Mouse (Mus musculus) adrenal gland, adult 10 weeks (tissue): ENCODE results near the gene Rnf224. TPM values are rescaled to one million over a fixed set of nuclear protein-coding genes. Genes with fewer than 3 reads are reported as not detected.

ENCODE experiments used
- polyA plus RNA-seq: library from polyadenylated mRNA; stranded (reverse); fragments of 350-450 nt; fragmentation: Illumina TruSeq; extraction: RNeasy Lipid Tissue Mini Kit (QIAGEN cat#74804); gene quantifications from one replicate; pipeline ENCODE4 v1.2.3, GENCODE M21; 2014; ENCODE audit warnings: low read depth, low replicate concordance

Gene Rnf224
- polyA plus RNA-seq = not detected

DNA sequence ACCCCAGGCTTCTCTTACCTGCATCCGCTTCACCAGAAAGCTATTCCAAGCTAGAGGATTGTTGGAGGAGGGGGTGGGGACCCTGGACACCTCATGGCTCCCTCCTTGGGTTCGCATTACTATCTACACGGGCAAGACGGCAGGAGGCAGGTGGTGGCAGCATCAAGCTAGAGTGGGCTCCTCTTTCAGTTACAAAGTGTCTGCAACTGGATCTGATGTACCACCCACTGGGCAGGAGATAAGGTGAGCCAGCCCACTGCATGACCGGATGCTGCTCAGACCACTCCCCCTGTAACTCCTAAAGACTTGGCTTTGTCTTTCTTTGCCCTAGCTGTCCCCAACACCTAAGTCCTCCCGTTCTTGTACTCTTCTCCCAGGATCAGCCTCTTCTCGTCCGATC, at the start of gene Rnf224:
Gene Rnf224, minus strand, starts transcription at position 174 of the 400 bp plus-strand sequence.

DNA sequence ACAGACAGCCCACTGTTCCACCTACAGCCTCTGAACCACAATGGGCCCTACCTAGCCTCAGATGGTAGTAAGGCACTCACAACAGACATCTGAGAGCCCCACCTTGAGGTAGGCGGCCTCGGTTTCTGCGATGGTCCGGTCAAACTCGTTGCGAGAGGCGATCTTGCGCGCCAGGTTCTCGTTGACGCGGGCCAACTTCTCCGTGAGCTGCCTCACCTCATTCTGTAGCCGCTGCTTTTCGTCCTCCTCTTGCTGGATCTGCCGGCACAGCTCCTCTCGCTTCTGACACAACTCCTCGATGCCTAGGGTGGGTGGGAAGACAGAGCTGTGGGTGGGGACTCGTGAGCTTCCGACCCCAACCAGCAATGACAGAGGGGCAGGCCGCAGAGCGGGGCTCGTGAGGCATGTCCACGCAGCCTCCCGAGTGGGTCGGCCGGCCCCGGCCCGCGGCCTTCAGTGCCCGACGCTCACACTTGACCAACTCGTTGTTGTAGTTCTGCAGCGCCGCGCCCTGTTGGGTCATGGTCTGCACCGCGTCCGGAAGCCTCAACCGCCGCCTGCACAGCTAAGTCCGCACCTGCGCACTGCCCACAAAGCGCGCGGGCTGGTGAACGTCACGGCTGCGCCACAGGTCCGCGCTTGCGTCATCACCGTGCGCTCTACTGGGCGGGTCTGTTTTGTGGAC, 35.4 kb upstream of the Rnf224 start, which contains the start of the genes Ssna1 and Anapc2:
Gene Ssna1, minus strand, starts transcription at position 612 of the 685 bp plus-strand sequence.
Gene Anapc2, plus strand, starts transcription at position 652 of the 685 bp plus-strand sequence.

DNA sequence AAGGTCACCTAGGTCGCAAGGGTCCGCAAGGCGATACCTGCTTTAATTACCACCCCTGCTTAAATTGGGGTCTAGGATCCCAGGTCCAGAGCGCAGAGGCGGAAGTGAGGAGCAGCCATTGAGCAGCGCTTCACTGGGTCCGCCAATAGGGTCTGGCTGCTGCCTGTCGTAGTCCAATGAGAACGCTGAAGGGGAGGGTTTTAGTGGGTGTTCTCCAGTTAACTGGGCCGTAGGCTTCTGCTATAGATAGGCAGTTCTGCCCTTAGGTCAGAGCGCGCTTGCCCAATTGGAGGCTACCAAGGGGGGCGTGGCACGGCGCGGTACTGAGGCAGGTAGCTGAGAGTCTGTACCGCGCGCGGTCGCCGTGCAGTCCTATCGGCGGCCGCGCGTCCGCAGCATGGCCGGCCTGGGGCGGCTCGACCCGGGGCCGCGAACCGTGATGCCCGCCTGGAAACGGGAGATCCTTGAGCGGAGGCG, 25.7 kb upstream of the Rnf224 start, which contains the start of gene Tprn:
Gene Tprn, plus strand, starts transcription at position 328 of the 477 bp plus-strand sequence.

DNA sequence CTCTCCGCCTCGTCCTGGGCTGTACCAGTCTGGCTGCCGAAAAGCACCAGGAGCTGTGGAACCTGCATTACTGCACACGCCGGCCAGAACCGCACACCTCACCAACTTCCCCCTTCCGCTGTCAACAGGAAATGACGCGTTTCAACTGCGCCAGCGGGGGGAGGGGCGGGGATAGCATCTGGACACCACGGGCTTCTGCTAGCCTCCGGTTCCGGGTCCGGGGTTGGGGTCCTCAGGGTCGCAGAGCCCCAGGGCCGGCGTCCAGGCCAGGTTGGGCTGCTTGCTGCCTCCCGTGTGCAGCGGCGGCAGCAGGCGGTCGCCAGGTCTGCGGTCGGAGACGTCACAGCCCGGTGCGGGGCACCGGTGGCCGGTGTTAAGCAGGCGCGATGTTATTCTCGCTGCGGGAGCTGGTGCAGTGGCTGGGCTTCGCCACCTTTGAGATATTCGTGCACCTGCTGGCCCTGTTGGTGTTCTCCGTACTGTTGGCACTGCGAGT, 18.7 kb upstream of the Rnf224 start, which contains the start of gene Tmem203:
Gene Tmem203, plus strand, starts transcription at position 156 of the 496 bp plus-strand sequence.

DNA sequence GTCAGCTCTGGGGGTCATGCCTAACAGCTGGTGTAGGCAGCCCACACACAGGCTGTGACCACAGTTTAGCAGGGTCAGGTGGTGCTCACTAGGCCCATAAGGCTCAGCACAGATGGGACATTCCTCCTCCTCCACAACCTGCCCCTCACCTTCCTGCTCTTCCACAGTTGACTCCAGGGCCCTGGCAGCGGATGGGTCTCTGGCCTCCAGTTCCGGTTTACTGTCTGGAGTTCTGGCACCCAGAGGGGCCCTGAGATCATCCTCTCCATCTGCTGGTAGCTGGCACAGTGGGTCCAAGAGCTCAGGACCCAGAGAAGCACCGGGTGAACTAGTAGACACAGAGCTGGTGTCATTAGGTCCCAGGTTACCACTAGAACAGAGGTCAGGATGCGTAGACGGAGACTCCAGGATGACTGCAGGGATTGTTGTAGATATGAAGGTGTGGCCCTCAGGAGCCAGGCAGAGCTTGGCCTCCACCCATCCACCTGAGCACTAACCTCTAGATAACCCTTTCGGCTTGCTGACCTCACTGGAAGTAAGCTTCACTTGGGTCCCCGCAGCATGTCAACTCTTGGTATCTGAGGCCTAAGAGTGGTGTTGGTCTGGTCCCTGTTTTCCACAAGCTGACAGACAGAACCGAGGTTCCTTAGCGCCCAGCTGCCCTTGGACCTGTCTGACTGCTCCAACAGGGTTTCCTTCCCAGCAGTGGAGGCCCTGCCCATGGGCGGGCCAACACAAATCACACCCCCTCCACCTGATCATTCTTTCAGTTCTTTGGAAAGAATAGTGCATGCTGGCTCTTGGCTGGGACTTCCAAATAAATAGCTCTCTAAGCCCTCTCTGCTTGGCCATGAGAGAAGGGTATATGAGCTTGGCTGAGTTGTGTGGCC, 9.8 kb upstream of the Rnf224 start, which contains the start of gene AL732309.1:
Gene AL732309.1, minus strand, starts transcription at position 681 of the 890 bp plus-strand sequence.

DNA sequence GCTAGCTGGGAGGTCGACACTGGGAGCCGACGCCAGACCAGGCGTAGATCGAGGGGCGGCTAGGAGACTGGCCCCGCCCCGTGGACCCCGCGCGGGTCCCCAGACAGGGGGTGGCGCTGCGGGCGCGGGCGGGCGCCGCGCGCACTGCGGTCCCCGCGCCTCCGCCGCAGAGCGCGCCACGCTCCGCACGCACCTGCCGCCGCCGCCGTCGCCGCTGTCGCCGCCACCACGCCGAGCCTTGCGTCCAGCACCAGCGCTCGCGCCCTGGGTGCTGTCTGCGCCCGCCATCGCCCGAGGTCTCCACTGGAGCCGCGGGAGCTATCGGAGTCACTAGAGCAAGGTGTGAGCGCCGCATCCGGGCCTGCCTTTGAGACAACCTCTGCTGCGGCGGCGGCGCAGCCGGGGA, 5.5 kb upstream of the Rnf224 start, which contains the start of the genes Rnf208 and Cysrt1:
Gene Rnf208, plus strand, starts transcription at position 155 of the 406 bp plus-strand sequence.
Gene Cysrt1, minus strand, starts transcription at position 352 of the 406 bp plus-strand sequence.

DNA sequence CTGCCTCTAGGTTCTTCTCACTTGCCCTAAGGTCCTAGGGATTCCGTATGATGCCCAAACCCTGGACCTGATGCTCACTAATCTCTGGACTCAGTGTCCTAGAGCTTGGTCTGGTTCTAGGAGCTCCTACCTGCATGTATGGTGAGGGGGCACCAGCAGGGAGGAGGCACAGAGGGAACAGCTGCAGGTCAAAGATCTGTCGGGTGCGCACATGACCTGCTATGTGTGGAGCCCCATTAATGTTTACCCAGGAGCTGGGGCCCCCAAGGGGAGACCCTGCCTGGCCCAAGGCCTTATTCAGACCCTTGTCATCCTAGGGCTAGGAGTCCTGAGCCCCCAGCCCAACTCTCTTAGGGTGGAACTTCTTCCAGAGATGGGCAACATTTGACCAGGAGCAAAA, 2.5 kb downstream of the Rnf224 start, which contains the start of gene Slc34a3:
Gene Slc34a3, minus strand, starts transcription at position 315 of the 400 bp plus-strand sequence.

DNA sequence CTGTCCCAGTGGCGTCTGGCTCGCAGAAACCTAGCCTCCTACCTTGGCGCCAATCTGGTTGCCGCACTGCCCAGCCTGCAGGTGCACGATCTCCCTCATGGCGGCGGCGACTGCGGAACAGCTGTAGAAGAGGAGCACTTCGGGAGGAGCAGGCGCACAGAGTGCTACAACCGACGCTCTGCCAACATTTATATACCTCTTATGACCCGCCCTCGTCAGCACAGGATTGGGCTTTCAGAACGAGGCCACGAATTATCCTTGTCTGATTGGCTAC, 12.2 kb downstream of the Rnf224 start, which contains the start of gene Tubb4b:
Gene Tubb4b, minus strand, starts transcription at position 211 of the 274 bp plus-strand sequence.

DNA sequence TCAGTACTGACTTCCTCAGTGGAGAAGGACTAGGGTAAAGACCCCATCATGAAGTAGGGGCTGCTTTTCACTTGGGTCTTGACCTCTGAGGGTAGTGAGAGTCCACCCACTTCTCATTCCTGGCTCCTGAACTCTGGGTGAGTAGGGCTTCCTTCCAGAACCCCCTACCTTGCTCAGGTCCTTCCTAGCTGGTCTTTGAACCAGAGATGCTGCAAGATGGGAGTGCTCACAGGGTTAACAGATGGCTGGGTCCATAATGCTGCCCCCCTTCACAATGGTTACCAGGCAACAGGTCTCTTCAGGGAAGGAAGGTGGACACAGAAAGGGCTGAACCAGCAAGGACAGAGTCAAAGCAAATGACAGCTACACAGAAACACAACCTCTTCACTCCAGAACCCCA, 18.1 kb downstream of the Rnf224 start, which contains the start of gene Fam166a:
Gene Fam166a, plus strand, starts transcription at position 301 of the 400 bp plus-strand sequence.

DNA sequence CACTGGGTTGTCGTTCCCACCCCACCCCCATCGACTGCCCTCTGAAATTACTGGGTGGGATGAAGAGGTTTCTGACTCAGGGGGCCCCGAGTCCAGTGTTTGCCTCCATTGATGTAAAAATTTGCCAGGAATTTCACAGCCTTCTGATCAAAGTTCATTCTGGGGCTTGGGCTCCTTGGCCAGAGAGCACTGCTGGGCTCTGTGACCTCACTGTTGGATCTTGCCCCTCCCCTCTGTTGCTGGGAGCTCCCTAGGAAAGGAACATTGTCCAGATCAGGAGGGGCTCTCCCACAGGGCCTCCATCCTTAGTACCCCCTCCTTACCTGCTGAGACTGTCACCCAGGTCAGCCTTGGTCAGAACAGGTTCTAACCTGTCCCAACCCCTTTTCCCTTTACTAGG, 22.1 kb downstream of the Rnf224 start, which contains the start of gene Stpg3:
Gene Stpg3, minus strand, starts transcription at position 194 of the 400 bp plus-strand sequence.

DNA sequence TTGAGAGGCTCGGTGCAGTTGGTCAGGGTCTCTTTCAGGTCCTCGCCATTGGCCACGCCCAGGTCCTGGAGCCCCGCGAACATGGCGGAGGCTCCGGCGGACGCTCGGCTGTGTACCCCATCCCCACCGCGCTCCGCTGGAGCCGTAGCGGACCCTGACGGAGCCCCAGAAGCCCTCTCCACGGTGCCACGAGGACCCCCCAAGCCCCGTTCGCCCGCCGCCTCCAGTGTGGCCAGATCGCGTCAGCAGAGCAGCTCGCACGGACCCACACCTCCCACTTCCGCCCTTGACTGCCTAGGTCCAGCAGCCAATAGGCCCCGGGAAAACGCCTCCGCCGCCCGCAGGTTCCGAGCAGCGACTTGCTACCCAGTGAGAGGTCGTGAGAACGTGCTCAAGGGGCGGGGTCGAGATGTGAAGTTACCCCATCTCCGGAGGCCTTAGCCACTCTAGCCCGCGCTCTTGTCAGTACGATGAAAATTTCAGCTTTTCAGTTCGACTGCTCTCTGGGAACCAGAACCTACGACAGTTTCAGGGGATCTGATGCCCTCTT, 25.4 kb downstream of the Rnf224 start, which contains the start of gene Nelfb:
Gene Nelfb, minus strand, starts transcription at position 369 of the 550 bp plus-strand sequence.

DNA sequence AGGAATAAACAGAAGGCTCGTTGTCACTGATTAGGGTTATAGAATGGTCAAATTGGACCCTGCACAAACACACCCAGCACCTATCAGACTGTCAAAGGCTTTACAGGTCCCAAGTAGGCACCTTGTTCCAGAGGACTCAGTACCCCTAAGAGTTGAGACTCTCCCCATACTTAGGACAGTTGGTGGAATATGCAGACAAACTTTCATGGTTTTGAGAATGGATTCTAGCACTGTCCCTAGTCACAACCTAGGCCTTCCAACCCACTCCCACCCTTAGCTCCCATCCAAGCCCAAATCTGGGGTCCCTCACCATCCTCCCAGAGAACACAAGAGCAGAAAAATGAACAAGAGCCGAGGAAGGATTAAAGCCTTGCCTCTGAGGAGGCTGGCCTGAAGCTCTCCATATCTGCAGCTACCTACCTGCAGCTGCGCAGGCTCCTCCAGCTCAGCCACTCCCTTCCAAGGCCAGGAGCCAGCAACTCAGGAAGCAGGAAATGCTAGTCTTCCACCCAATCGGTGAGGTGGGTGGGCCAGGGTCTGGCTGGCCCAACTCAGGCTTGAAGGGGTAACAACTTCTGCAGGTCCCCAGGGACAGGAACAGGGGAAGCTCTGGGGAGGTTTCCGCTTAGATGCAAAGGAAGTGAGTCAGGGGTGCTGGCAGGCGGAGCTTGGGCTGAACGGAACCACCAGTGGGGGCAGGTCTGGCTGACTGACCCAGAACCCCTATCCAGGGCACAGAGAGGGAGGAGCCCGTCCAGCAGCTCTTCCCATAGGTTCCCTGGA, 40.2 kb downstream of the Rnf224 start, which contains the start of gene Tor4a:
Gene Tor4a, minus strand, starts transcription at position 715 of the 783 bp plus-strand sequence.

Other genes with a start within 250 kb of the Rnf224 start
- 4.8 TPM for gene Nsmf, start 182.4 kb downstream of the Rnf224 start, polyA plus RNA-seq
- gene Entpd8, start 156.5 kb downstream of the Rnf224 start, polyA plus RNA-seq = not detected
- gene Noxa1, start 141.6 kb downstream of the Rnf224 start, polyA plus RNA-seq = not detected
- gene Nrarp, start 56.0 kb downstream of the Rnf224 start, polyA plus RNA-seq = 3.8 TPM
- gene Tor4a, start 39.9 kb downstream of the Rnf224 start, polyA plus RNA-seq = 5.8 TPM
- gene Nelfb, start 25.3 kb downstream of the Rnf224 start, polyA plus RNA-seq = 6.9 TPM
- gene Stpg3, start 22.1 kb downstream of the Rnf224 start, polyA plus RNA-seq = not detected
- not detected for gene Fam166a, start 18.0 kb downstream of the Rnf224 start, polyA plus RNA-seq
- gene Tubb4b, start 12.1 kb downstream of the Rnf224 start, polyA plus RNA-seq = 50.4 TPM
- gene Slc34a3, start 2.4 kb downstream of the Rnf224 start, polyA plus RNA-seq = not detected
- gene Rnf208, start 5.5 kb upstream of the Rnf224 start, polyA plus RNA-seq = not detected
- gene Cysrt1, start 5.7 kb upstream of the Rnf224 start, polyA plus RNA-seq = not detected
- gene AL732309.1, start 10.1 kb upstream of the Rnf224 start, polyA plus RNA-seq = 0.93 TPM
- not detected for gene Tmem203, start 18.7 kb upstream of the Rnf224 start, polyA plus RNA-seq
- gene Tprn, start 25.8 kb upstream of the Rnf224 start, polyA plus RNA-seq = 0.52 TPM
- gene Ssna1, start 35.7 kb upstream of the Rnf224 start, polyA plus RNA-seq = 2.9 TPM
- gene Anapc2, start 35.7 kb upstream of the Rnf224 start, polyA plus RNA-seq = 6.7 TPM
- not detected for gene Tmem210, start 51.4 kb upstream of the Rnf224 start, polyA plus RNA-seq
- not detected for gene Lrrc26, start 53.1 kb upstream of the Rnf224 start, polyA plus RNA-seq
- 2.7 TPM for gene Grin1, start 82.4 kb upstream of the Rnf224 start, polyA plus RNA-seq
- gene Man1b1, start 95.6 kb upstream of the Rnf224 start, polyA plus RNA-seq = 23.9 TPM
- gene Dpp7, start 119.6 kb upstream of the Rnf224 start, polyA plus RNA-seq = 15.1 TPM
- 0.41 TPM for gene Uap1l1, start 128.9 kb upstream of the Rnf224 start, polyA plus RNA-seq
- gene Sapcd2, start 135.5 kb upstream of the Rnf224 start, polyA plus RNA-seq = not detected
- 1.6 TPM for gene Entpd2, start 159.1 kb upstream of the Rnf224 start, polyA plus RNA-seq
- gene Npdc1, start 162.6 kb upstream of the Rnf224 start, polyA plus RNA-seq = 16.0 TPM
- not detected for gene Fut7, start 186.5 kb upstream of the Rnf224 start, polyA plus RNA-seq
- 1.9 TPM for gene Abca2, start 191.9 kb upstream of the Rnf224 start, polyA plus RNA-seq
- gene Clic3, start 220.1 kb upstream of the Rnf224 start, polyA plus RNA-seq = not detected
- 1.5 TPM for gene Paxx, start 224.3 kb upstream of the Rnf224 start, polyA plus RNA-seq
- not detected for gene Ptgds, start 233.3 kb upstream of the Rnf224 start, polyA plus RNA-seq